19 mouse cellular contexts compared by ENCODE assay signal in genomic region chr3:105846294-105847069, GRCm38 (mm10). TPM values are rescaled to one million over a fixed set of nuclear protein-coding genes. Genes with fewer than 3 reads are reported as not detected.
A peak's percentile ranks its signal among the peaks of the same experiment; 100 is the strongest.
DNase-seq lines count a peak whose midpoint lies in the region; ATAC-seq and TF ChIP-seq lines count a peak whose summit lies in the region.
"Had no signal": no experiment of that assay in that cellular context is flagged by ENCODE, and none has a peak within 500 bp of the region (broad histone marks: within the 10 kb centered on the region; RNA-seq: fewer than 3 reads in every experiment).

No protein-coding gene starts in this region.

- no peak overlapping the region for H3K4me2 ChIP-seq in heart, embryonic 12.5 days
- peak overlapping the region; percentile 21; the same call in 1 of the 2 replicates for H3K4me2 ChIP-seq in lung, embryonic 15.5 days
- no peak overlapping the region for H3K4me2 ChIP-seq in stomach, embryonic 14.5 days (replicated peaks; ENCODE audit: low read depth, low read length)
- H3K4me2 ChIP-seq: forebrain, embryonic 15.5 days; hindbrain, embryonic 14.5 days; midbrain, embryonic 12.5 days had no signal

- H3K4me1 ChIP-seq in heart, embryonic 10.5 days: 0 out of 2 replicates have a peak, but pooled peaks cover 2% of the 10 kb centered on the region
- no peaks in the 10 kb centered on the region for H3K4me1 ChIP-seq in heart, embryonic 12.5 days (replicated peaks)
- peaks cover 2% of the 10 kb centered on the region; the same call in 1 of the 2 replicates for H3K4me1 ChIP-seq in liver, adult 2 months (ENCODE audit: control insufficient read depth, insufficient read depth, low read length)
- H3K4me1 ChIP-seq in lung, embryonic 15.5 days: peaks cover 7% of the 10 kb centered on the region; the same call in 1 of the 2 replicates
- no peaks in the 10 kb centered on the region for H3K4me1 ChIP-seq in stomach, embryonic 14.5 days (ENCODE audit: control insufficient read depth, insufficient read depth, low read length)
- H3K4me1 ChIP-seq: forebrain, embryonic 15.5 days; midbrain, embryonic 12.5 days had no signal

- no peak overlapping the region for H3K4me3 ChIP-seq in heart, embryonic 10.5 days
- H3K4me3 ChIP-seq in heart, embryonic 12.5 days: no peak overlapping the region
- H3K4me3 ChIP-seq in liver, adult 2 months (ENCODE audit: insufficient read depth, low read depth, low read length): no peak overlapping the region
- H3K4me3 ChIP-seq in lung, embryonic 15.5 days: no peak overlapping the region
- H3K4me3 ChIP-seq in stomach, embryonic 14.5 days (ENCODE audit: low read depth, low read length): no peak overlapping the region
- H3K4me3 ChIP-seq: forebrain, embryonic 15.5 days; heart, adult 2 months; midbrain, embryonic 12.5 days; myocyte had no signal

- no peak for ATAC-seq in heart, embryonic 12.5 days (ENCODE audit: insufficient number of reproducible peaks, low FRiP score)
- no peak for ATAC-seq in lung, embryonic 15.5 days (ENCODE audit: borderline replicate concordance, extremely low read depth, low FRiP score, low TSS enrichment)
- ATAC-seq in stomach, embryonic 14.5 days (ENCODE audit: insufficient number of reproducible peaks, insufficient read depth, low FRiP score, low read depth): peak; percentile 92
- ATAC-seq: forebrain, embryonic 15.5 days had no signal

- no peak for TF ChIP-seq CTCF in liver, adult 2 months (IDR thresholded peaks at IDR 0.05; ENCODE audit: low read depth, low read length)

- no peaks in the 10 kb centered on the region for H3K9me3 ChIP-seq in heart, embryonic 10.5 days
- no peaks in the 10 kb centered on the region for H3K9me3 ChIP-seq in heart, embryonic 12.5 days (replicated peaks)
- H3K9me3 ChIP-seq in lung, embryonic 15.5 days: no peaks in the 10 kb centered on the region
- no peaks in the 10 kb centered on the region for H3K9me3 ChIP-seq in stomach, embryonic 14.5 days (ENCODE audit: control insufficient read depth, low read depth, low read length)
- H3K9me3 ChIP-seq: forebrain, embryonic 15.5 days; midbrain, embryonic 12.5 days had no signal

- TF ChIP-seq POLR2A in liver, adult 2 months (IDR thresholded peaks at IDR 0.05; ENCODE audit: extremely low read depth, insufficient read depth, low read length): no peak

- H3K27ac ChIP-seq in heart, embryonic 10.5 days: no peak overlapping the region
- H3K27ac ChIP-seq in heart, embryonic 12.5 days (ENCODE audit: poor library complexity, severe bottlenecking): no peak overlapping the region
- H3K27ac ChIP-seq in liver, adult 2 months (replicated peaks; ENCODE audit: insufficient read depth, low read depth, low read length): no peak overlapping the region
- H3K27ac ChIP-seq in lung, embryonic 15.5 days: peak overlapping the region; percentile 62
- peak overlapping the region; percentile 27; the same call in 1 of the 2 replicates for H3K27ac ChIP-seq in stomach, embryonic 14.5 days (ENCODE audit: low read length)
- H3K27ac ChIP-seq: forebrain, embryonic 15.5 days; heart, adult 2 months; hindbrain, embryonic 14.5 days; midbrain, embryonic 12.5 days had no signal

- no peaks in the 10 kb centered on the region for H3K79me2 ChIP-seq in liver, adult 2 months (ENCODE audit: control insufficient read depth, insufficient read depth, low read length)

- 61% methylated on average over 7 of the region's 7 CpGs for WGBS in heart, embryonic 10.5 days
- 61% methylated on average over 7 of the region's 7 CpGs for WGBS in heart, embryonic 12.5 days
- 20% methylated on average over 7 of the region's 7 CpGs for WGBS in liver, adult 2 months
- WGBS in lung, embryonic 15.5 days: 28% methylated on average over 7 of the region's 7 CpGs
- WGBS in stomach, embryonic 14.5 days: 49% methylated on average over 7 of the region's 7 CpGs

- peaks cover 5% of the 10 kb centered on the region for H3K27me3 ChIP-seq in heart, embryonic 10.5 days (ENCODE audit: insufficient read depth, poor library complexity, severe bottlenecking)
- H3K27me3 ChIP-seq in heart, embryonic 12.5 days (replicated peaks): peaks cover 10% of the 10 kb centered on the region
- H3K27me3 ChIP-seq in liver, adult 2 months (ENCODE audit: control insufficient read depth, insufficient read depth, low read length): no peaks in the 10 kb centered on the region
- H3K27me3 ChIP-seq in lung, embryonic 15.5 days: no peaks in the 10 kb centered on the region
- H3K27me3 ChIP-seq in stomach, embryonic 14.5 days (ENCODE audit: control insufficient read depth, insufficient read depth, low read length): no peaks in the 10 kb centered on the region
- H3K27me3 ChIP-seq: CH12.LX; forebrain, embryonic 15.5 days; midbrain, embryonic 12.5 days had no signal

- no peaks in the 10 kb centered on the region for H3K36me3 ChIP-seq in heart, embryonic 10.5 days
- no peaks in the 10 kb centered on the region for H3K36me3 ChIP-seq in heart, embryonic 12.5 days
- H3K36me3 ChIP-seq in liver, adult 2 months (ENCODE audit: control insufficient read depth, insufficient read depth, low read length): no peaks in the 10 kb centered on the region
- H3K36me3 ChIP-seq in lung, embryonic 15.5 days: no peaks in the 10 kb centered on the region
- no peaks in the 10 kb centered on the region for H3K36me3 ChIP-seq in stomach, embryonic 14.5 days (ENCODE audit: control insufficient read depth, insufficient read depth, low read length)
- H3K36me3 ChIP-seq: forebrain, embryonic 15.5 days; midbrain, embryonic 12.5 days had no signal

- DNase-seq in heart, embryonic 10.5 days (ENCODE audit: low spot score): peak; percentile 2
- DNase-seq in liver, adult 2 months (ENCODE audit: extremely low read depth, low read depth, low spot score): peak; percentile 50
- no peak for DNase-seq in natural killer cell, adult 2 months (ENCODE audit: low spot score in 2 of 2)
- no peak for DNase-seq in adrenal gland, postnatal 4 days (ENCODE audit: low spot score in 2 of 2)
- DNase-seq in cerebellum, adult 11 months: no peak
- DNase-seq: adrenal gland, postnatal 25 days; cerebellum, postnatal 14 days; heart, adult 2 months; heart, postnatal 10 days had no signal

- H3K9ac ChIP-seq in heart, embryonic 12.5 days: no peak overlapping the region
- H3K9ac ChIP-seq in liver, adult 2 months (ENCODE audit: low read depth, low read length): no peak overlapping the region
- H3K9ac ChIP-seq in lung, embryonic 15.5 days: no peak overlapping the region
- no peak overlapping the region for H3K9ac ChIP-seq in stomach, embryonic 14.5 days (replicated peaks; ENCODE audit: low read depth, low read length)
- H3K9ac ChIP-seq: forebrain, embryonic 15.5 days; hindbrain, embryonic 14.5 days; midbrain, embryonic 12.5 days had no signal

RNA-seq across cellular contexts. Expression of gene Adora3, which starts 24.2 kb away (rescaled TPM):
- polyA plus RNA-seq in heart, embryonic 10.5 days (2016; fragmentation: Nextera tagmentation; extraction: Ambion mirVana): not detected in 2 replicates
- polyA plus RNA-seq in heart, embryonic 12.5 days (2016; fragmentation: Nextera tagmentation; extraction: Ambion mirVana): 0.10 TPM in 1 of 2 replicates, not detected in the other
- total RNA-seq in liver, adult 2 months (2014; rRNA removed): 0.09 TPM in 1 of 2 replicates, not detected in the other
- 0.06 TPM in 1 of 2 replicates, not detected in the other for polyA plus RNA-seq in liver, adult 2 months (2012; rRNA removed)
- polyA plus RNA-seq in lung, embryonic 15.5 days (2015; fragmentation: Nextera tagmentation; extraction: Ambion mirVana): 0.14 and 0.21 TPM in 2 replicates
- polyA plus RNA-seq in stomach, embryonic 14.5 days (2014; fragmentation: Nextera tagmentation; extraction: Ambion mirVana): 0.33 TPM in 1 of 2 replicates, not detected in the other
- total RNA-seq in adrenal gland, postnatal 4 days (2021): under 1 TPM; 0.17 to 0.25 TPM
- total RNA-seq: adrenal gland, postnatal 25 days; gastrocnemius, adult 18-20 months; heart, adult 2 months had no signal
- polyA plus RNA-seq: midbrain, embryonic 12.5 days; myocyte had no signal

RNA-seq across cellular contexts. Expression of gene Tmigd3, which starts 24.2 kb away (rescaled TPM):
- 0.70 and 0.73 TPM in 2 replicates for polyA plus RNA-seq in heart, embryonic 10.5 days (2016; fragmentation: Nextera tagmentation; extraction: Ambion mirVana)
- polyA plus RNA-seq in heart, embryonic 12.5 days (2016; fragmentation: Nextera tagmentation; extraction: Ambion mirVana): 0.42 TPM in 1 of 2 replicates, not detected in the other
- total RNA-seq in liver, adult 2 months (2014; rRNA removed): 0.27 TPM in 1 of 2 replicates, not detected in the other
- 0.12 TPM in 1 of 2 replicates, not detected in the other for polyA plus RNA-seq in liver, adult 2 months (2012; rRNA removed)
- 0.25 and 0.47 TPM in 2 replicates for polyA plus RNA-seq in lung, embryonic 15.5 days (2015; fragmentation: Nextera tagmentation; extraction: Ambion mirVana)
- not detected in 2 replicates for polyA plus RNA-seq in stomach, embryonic 14.5 days (2014; fragmentation: Nextera tagmentation; extraction: Ambion mirVana)
- total RNA-seq in adrenal gland, postnatal 4 days (2021): under 1 TPM in 1 of 2 experiments, not detected in 1; 0.25 TPM
- total RNA-seq: adrenal gland, postnatal 25 days; gastrocnemius, adult 18-20 months; heart, postnatal 10 days; left cerebral cortex, adult 8-10 months had no signal
- polyA plus RNA-seq: heart, adult 2 months; hindbrain, embryonic 14.5 days; midbrain, embryonic 12.5 days had no signal

RNA-seq across cellular contexts. Expression of gene Rap1a, which starts 45.3 kb away (rescaled TPM):
- 73.9 and 95.3 TPM in 2 replicates for polyA plus RNA-seq in heart, embryonic 10.5 days (2016; fragmentation: Nextera tagmentation; extraction: Ambion mirVana)
- polyA plus RNA-seq in heart, embryonic 12.5 days (2016; fragmentation: Nextera tagmentation; extraction: Ambion mirVana): 88.9 and 92.0 TPM in 2 replicates
- total RNA-seq in liver, adult 2 months (2014; rRNA removed): 50.9 and 65.2 TPM in 2 replicates
- polyA plus RNA-seq in liver, adult 2 months (2012; rRNA removed): 8.7 and 10.0 TPM in 2 replicates
- polyA plus RNA-seq in lung, embryonic 15.5 days (2015; fragmentation: Nextera tagmentation; extraction: Ambion mirVana): 122 and 125 TPM in 2 replicates
- 100 and 112 TPM in 2 replicates for polyA plus RNA-seq in stomach, embryonic 14.5 days (2014; fragmentation: Nextera tagmentation; extraction: Ambion mirVana)
- 100 to 1,000 TPM; 170 to 173 TPM for total RNA-seq in adrenal gland, postnatal 4 days (2021)

Comparison
In these comparisons a context has a peak if more than half of its experiments do, and no peak if none do; other contexts are left out.
1. DNase-seq: peak in heart, embryonic 10.5 days (single experiment) and liver, adult 2 months (single experiment); none in natural killer cell, adult 2 months (0 of 2), adrenal gland, postnatal 4 days (0 of 2) and cerebellum, adult 11 months (single experiment).
2. H3K27ac ChIP-seq: peak in lung, embryonic 15.5 days (single experiment) and stomach, embryonic 14.5 days (single experiment); none in heart, embryonic 10.5 days (single experiment), heart, embryonic 12.5 days (single experiment) and liver, adult 2 months (single experiment).